Mouse (Mus musculus) embryonic facial prominence, embryonic 13.5 days (tissue): ENCODE results near the gene Tsc22d3. TPM values are rescaled to one million over a fixed set of nuclear protein-coding genes. Genes with fewer than 3 reads are reported as not detected.
A peak's percentile ranks its signal among the peaks of the same experiment; 100 is the strongest.

Experiments used
- ATAC-seq: fragments of 200-750 bp; cut with Nextera tagmentation; 2 replicates; pipeline ENCODE4 v1.8.0; 2017; ENCODE audit warnings: low read depth; ENCODE audit not compliant: insufficient number of reproducible peaks, insufficient read depth, low FRiP score, low TSS enrichment
- H3K27ac ChIP-seq: fragments of 300-500 bp; sonication (generic); 2 replicates; pipeline ENCODE4 v1.5.1; 2015; ENCODE audit warnings: moderate library complexity, mild to moderate bottlenecking, inconsistent platforms
- H3K27me3 ChIP-seq: fragments of 300-500 bp; sonication (generic); 2 replicates; pipeline ENCODE4 v1.6.1; 2015; ENCODE audit warnings: mild to moderate bottlenecking, inconsistent platforms
- H3K36me3 ChIP-seq: fragments of 300-500 bp; sonication (generic); 2 replicates; pipeline ENCODE4 v1.6.1; 2015; ENCODE audit warnings: mild to moderate bottlenecking, inconsistent platforms
- H3K4me1 ChIP-seq: fragments of 300-500 bp; sonication (generic); 2 replicates; pipeline ENCODE4 v1.6.1; 2015; ENCODE audit warnings: inconsistent platforms
- H3K4me2 ChIP-seq: fragments of 300-500 bp; sonication (generic); 2 replicates; pipeline ENCODE4 v1.6.1; 2015; ENCODE audit warnings: moderate library complexity, mild to moderate bottlenecking, inconsistent platforms
- H3K4me3 ChIP-seq: fragments of 300-500 bp; sonication (generic); 2 replicates; pipeline ENCODE4 v1.5.1; 2015; ENCODE audit warnings: mild to moderate bottlenecking, inconsistent platforms
- H3K9ac ChIP-seq: fragments of 300-500 bp; sonication (generic); 2 replicates; pipeline ENCODE4 v1.6.1; 2015; ENCODE audit warnings: mild to moderate bottlenecking, inconsistent platforms
- H3K9me3 ChIP-seq: fragments of 300-500 bp; sonication (generic); 2 replicates; pipeline ENCODE4 v1.6.1; 2016; ENCODE audit warnings: inconsistent platforms
- WGBS: fragments of 180-500 bp; shearing (Covaris S2); methylation state at CpG from one replicate; pipeline ENCODE4 v1.1.7; 2015; ENCODE audit warnings: mixed read lengths; 5-methylcytosine and 5-hydroxymethylcytosine counted together
- polyA plus RNA-seq: library from polyadenylated mRNA; unstranded; fragments of >200 nt; fragmentation: Nextera tagmentation; extraction: Ambion mirVana; gene quantifications from 2 replicates; pipeline ENCODE4 v1.2.1, GENCODE M21; 2015

The Tsc22d3 gene
- polyA plus RNA-seq: 105 and 120 TPM in 2 replicates

GRCm38 (mm10) chrX:140600410-140601109, at the start of gene Tsc22d3:
Gene Tsc22d3, minus strand, starts transcription at chrX:140600659.
- no peak within 1 kb of the TSS for H3K9ac ChIP-seq
- H3K4me2 ChIP-seq: peak within 1 kb of the TSS; percentile 81
- H3K36me3 ChIP-seq: no peaks in the 10 kb centered on the region
- H3K4me1 ChIP-seq: no peaks in the 10 kb centered on the region
- H3K27ac ChIP-seq: no peak within 1 kb of the TSS
- peaks cover 65% of the 10 kb centered on the region for H3K27me3 ChIP-seq
- ATAC-seq: no peak
- peak within 1 kb of the TSS; percentile 52 for H3K4me3 ChIP-seq
- 25% methylated on average over 28 of the region's 28 CpGs for WGBS
- no peaks in the 10 kb centered on the region for H3K9me3 ChIP-seq

- no peaks in the 10 kb centered on the region for H3K9me3 ChIP-seq
- peaks cover 21% of the 10 kb centered on the region for H3K27me3 ChIP-seq
- 56% methylated on average over 2 of the region's 2 CpGs for WGBS
- no peak for ATAC-seq
- H3K36me3 ChIP-seq: no peaks in the 10 kb centered on the region
- no peaks in the 10 kb centered on the region for H3K4me1 ChIP-seq
- H3K4me3 ChIP-seq: no peak overlapping the region
- H3K27ac ChIP-seq: no peak overlapping the region
- H3K9ac ChIP-seq: no peak overlapping the region
- no peak overlapping the region for H3K4me2 ChIP-seq
Measured at GRCm38 (mm10) chrX:140639592-140639991, 39.1 kb upstream of the Tsc22d3 start.

DNA sequence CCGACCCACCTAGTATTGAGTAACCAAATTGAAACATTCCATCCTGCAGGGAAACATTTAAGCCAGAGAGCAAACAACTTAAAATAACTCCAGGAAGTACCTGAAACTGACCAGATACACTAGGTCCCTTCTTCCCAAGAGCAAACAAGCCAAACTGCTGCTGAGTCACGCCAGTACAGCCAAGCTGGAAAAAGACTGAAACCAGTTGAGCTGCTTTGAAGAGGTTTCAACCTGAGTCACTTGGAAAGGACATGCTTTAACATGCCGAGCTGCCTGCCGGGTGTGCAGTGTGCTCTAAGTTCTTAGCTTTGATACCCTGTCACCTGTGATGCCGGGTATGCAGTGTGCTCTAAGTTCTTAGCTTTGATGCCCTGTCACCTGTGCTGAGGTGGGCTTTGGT, 37.6 kb upstream of the Tsc22d3 start:
- H3K9ac ChIP-seq: no peak overlapping the region
- no peaks in the 10 kb centered on the region for H3K36me3 ChIP-seq
- H3K4me2 ChIP-seq: no peak overlapping the region
- H3K27ac ChIP-seq: no peak overlapping the region
- no peak overlapping the region for H3K4me3 ChIP-seq
- WGBS: 68% methylated on average over 5 of the region's 5 CpGs
- no peaks in the 10 kb centered on the region for H3K9me3 ChIP-seq
- H3K27me3 ChIP-seq: peaks cover 14% of the 10 kb centered on the region; the same call in 1 of the 2 replicates
- ATAC-seq: no peak
- H3K4me1 ChIP-seq: no peaks in the 10 kb centered on the region

- H3K9me3 ChIP-seq: no peaks in the 10 kb centered on the region
- no peak overlapping the region for H3K4me2 ChIP-seq
- no peak overlapping the region for H3K4me3 ChIP-seq
- no peak overlapping the region for H3K27ac ChIP-seq
- H3K36me3 ChIP-seq: no peaks in the 10 kb centered on the region
- peaks cover 25% of the 10 kb centered on the region for H3K27me3 ChIP-seq
- no peak for ATAC-seq
- H3K4me1 ChIP-seq: no peaks in the 10 kb centered on the region
- WGBS: 58% methylated on average over 12 of the region's 12 CpGs
- no peak overlapping the region for H3K9ac ChIP-seq
Measured at GRCm38 (mm10) chrX:140624875-140625594, 24.6 kb upstream of the Tsc22d3 start.

GRCm38 (mm10) chrX:140609938-140610337, 9.5 kb upstream of the Tsc22d3 start:
- Histone ChIP-seq H3K27me3 (peaks cover 41% of the 10 kb centered on the region), H3K9ac (no peak overlapping the region), H3K4me1 (no peaks in the 10 kb centered on the region), H3K9me3 (no peaks in the 10 kb centered on the region), H3K27ac (no peak overlapping the region), H3K36me3 (no peaks in the 10 kb centered on the region), H3K4me3 (no peak overlapping the region), H3K4me2 (no peak overlapping the region)
- no peak for ATAC-seq
- WGBS: 84% methylated on average over 4 of the region's 4 CpGs

GRCm38 (mm10) chrX:140601884-140602283, 1.4 kb upstream of the Tsc22d3 start:
- ATAC-seq: no peak
- no peak overlapping the region for H3K9ac ChIP-seq
- WGBS: 58% methylated on average over 3 of the region's 3 CpGs
- no peak overlapping the region for H3K27ac ChIP-seq
- H3K4me3 ChIP-seq: no peak overlapping the region
- no peaks in the 10 kb centered on the region for H3K9me3 ChIP-seq
- H3K27me3 ChIP-seq: peaks cover 55% of the 10 kb centered on the region
- no peak overlapping the region for H3K4me2 ChIP-seq
- no peaks in the 10 kb centered on the region for H3K36me3 ChIP-seq
- no peaks in the 10 kb centered on the region for H3K4me1 ChIP-seq

DNA sequence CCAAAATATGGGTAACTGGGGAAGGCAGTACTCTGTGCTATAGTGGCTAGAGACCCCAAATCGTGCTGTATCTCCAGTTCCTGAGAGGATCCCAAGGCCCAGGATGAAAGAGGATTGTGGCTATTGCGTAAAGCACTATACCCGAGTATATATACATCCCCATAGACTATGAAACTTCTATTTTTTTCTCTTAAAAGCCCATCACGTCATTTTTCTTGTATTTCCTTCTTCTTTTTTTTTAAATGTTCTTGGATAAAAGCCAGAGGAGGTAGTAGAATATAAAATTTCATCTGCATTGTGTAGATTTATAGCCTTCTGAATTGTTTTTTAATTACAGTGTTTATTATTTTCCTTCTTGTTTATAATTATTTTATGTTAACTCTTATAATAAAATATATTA, 852 bp upstream of the Tsc22d3 start:
- H3K36me3 ChIP-seq: no peaks in the 10 kb centered on the region
- H3K4me2 ChIP-seq: no peak overlapping the region
- H3K9ac ChIP-seq: no peak overlapping the region
- WGBS: 54% methylated on average over 4 of the region's 4 CpGs
- no peaks in the 10 kb centered on the region for H3K4me1 ChIP-seq
- no peak overlapping the region for H3K27ac ChIP-seq
- no peaks in the 10 kb centered on the region for H3K9me3 ChIP-seq
- peaks cover 61% of the 10 kb centered on the region for H3K27me3 ChIP-seq
- no peak overlapping the region for H3K4me3 ChIP-seq
- no peak for ATAC-seq

GRCm38 (mm10) chrX:140599561-140600409, 674 bp downstream of the Tsc22d3 start:
- WGBS: 29% methylated on average over 59 of the region's 78 CpGs
- H3K4me2 ChIP-seq: peak overlapping the region; percentile 81
- H3K9ac ChIP-seq: no peak overlapping the region
- H3K27ac ChIP-seq: no peak overlapping the region
- peaks cover 66% of the 10 kb centered on the region for H3K27me3 ChIP-seq
- ATAC-seq: no peak
- H3K4me1 ChIP-seq: no peaks in the 10 kb centered on the region
- no peaks in the 10 kb centered on the region for H3K9me3 ChIP-seq
- peak overlapping the region; percentile 52 for H3K4me3 ChIP-seq
- no peaks in the 10 kb centered on the region for H3K36me3 ChIP-seq

GRCm38 (mm10) chrX:140598850-140599560, 1.5 kb downstream of the Tsc22d3 start:
- H3K4me2 ChIP-seq: peak overlapping the region; percentile 81
- H3K9ac ChIP-seq: peak overlapping the region; percentile 51; the same call in 1 of the 2 replicates
- no peaks in the 10 kb centered on the region for H3K36me3 ChIP-seq
- ATAC-seq: 0 out of 2 replicates have a peak, but pooled peaks have one; percentile 26
- H3K27ac ChIP-seq: no peak overlapping the region
- WGBS: 27% methylated on average over 61 of the region's 109 CpGs
- H3K9me3 ChIP-seq: no peaks in the 10 kb centered on the region
- H3K4me1 ChIP-seq: no peaks in the 10 kb centered on the region
- H3K27me3 ChIP-seq: peaks cover 66% of the 10 kb centered on the region
- peak overlapping the region; percentile 52 for H3K4me3 ChIP-seq

DNA sequence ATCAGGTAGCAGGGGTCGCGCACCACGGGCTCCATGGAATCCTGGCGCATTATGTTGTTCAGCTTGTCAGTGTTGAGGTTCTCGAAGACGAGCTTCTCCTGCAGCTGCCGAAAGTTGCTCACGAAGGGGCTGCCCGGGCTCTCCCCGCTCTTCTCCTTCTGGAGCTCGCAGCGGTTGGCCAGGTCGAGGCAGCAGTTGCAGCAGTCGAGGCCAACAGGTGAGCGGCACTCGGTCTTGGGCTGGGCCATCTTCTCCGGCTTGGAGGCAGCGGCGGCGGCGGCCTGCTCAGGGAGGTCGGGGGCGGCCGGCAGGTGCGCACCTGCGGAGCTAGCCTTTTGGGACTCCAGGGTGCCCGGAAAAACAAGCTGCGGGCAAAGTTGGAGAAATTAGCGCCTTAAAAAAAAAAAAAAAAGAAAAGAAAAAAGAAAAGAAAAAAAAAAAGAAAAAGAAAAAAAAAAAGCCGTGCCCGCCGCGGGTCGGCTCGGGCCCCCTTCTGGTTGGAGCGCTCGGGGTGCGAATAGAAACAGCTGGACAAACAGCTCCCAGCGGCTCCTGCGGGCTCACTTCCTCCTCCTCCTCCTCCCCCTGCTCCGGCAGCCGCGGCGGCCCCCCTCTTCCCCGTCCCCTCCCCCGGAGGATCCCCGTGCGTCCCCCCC, 2.1 kb downstream of the Tsc22d3 start:
- 36% methylated on average over 39 of the region's 48 CpGs for WGBS

More for the DNA sequence above, 2.1 kb downstream of the Tsc22d3 start:
- no peak for ATAC-seq
- H3K9me3 ChIP-seq: no peaks in the 10 kb centered on the region
- H3K4me1 ChIP-seq: no peaks in the 10 kb centered on the region
- peak overlapping the region; percentile 51; the same call in 1 of the 2 replicates for H3K9ac ChIP-seq
- peaks cover 66% of the 10 kb centered on the region for H3K27me3 ChIP-seq
- no peaks in the 10 kb centered on the region for H3K36me3 ChIP-seq
- H3K27ac ChIP-seq: no peak overlapping the region
- H3K4me3 ChIP-seq: peak overlapping the region; percentile 52
- peak overlapping the region; percentile 81 for H3K4me2 ChIP-seq
